Mouse (Mus musculus): ENCODE results near the gene Pacs2.

DNA sequence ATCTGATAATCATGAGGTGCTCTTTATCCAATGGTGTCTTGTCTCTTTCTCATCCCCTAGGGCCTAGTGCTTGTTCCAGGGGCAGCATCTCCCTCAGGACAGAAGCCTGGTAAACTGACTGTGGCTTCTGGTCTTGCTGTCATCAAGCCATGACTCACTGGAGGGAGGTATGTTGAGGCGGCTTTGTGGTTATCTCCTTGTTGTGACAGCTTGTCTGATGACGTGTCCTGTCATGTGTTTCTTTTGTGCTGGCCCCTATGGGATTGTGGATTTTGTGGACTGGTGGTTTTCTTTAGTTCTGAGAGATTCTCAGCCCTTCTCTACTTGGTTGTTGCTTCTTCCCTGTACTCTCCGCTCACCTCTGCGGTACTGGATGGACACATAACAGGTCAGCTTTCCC is 8.8 kb downstream of the Pacs2 start:
- TF ChIP-seq POLR2A (IDR thresholded peaks at IDR 0.05; ENCODE audit: extremely low read depth, insufficient read depth, low read length) (no peak), CTCF (IDR thresholded peaks at IDR 0.05; ENCODE audit: low read depth, low read length) (no peak)
